Mouse (Mus musculus) intestine, postnatal 0 days (tissue): ENCODE results near the gene Socs7. TPM values are rescaled to one million over a fixed set of nuclear protein-coding genes. Genes with fewer than 3 reads are reported as not detected.

Experiments used
- ATAC-seq: fragments of 200-750 bp; cut with Nextera tagmentation; 2 replicates; pipeline ENCODE4 v1.8.0; 2017; ENCODE audit warnings: mild to moderate bottlenecking, moderate TSS enrichment, moderate library complexity
- H3K27ac ChIP-seq: fragments of 300-500 bp; sonication (generic); 2 replicates; pipeline ENCODE4 v1.5.1; 2014; ENCODE audit warnings: mild to moderate bottlenecking, low read depth, low read length, moderate library complexity
- H3K27me3 ChIP-seq: fragments of 300-500 bp; sonication (generic); replicated peaks from 2 replicates; pipeline ENCODE4 v1.6.1; 2014; ENCODE audit warnings: low read length, mixed read lengths; ENCODE audit not compliant: control insufficient read depth, insufficient read depth
- H3K36me3 ChIP-seq: fragments of 300-500 bp; sonication (generic); 2 replicates; pipeline ENCODE4 v1.6.1; 2014; ENCODE audit warnings: mild to moderate bottlenecking, moderate library complexity; ENCODE audit not compliant: control insufficient read depth, insufficient read depth
- H3K4me1 ChIP-seq: fragments of 300-500 bp; sonication (generic); replicated peaks from 2 replicates; pipeline ENCODE4 v1.6.1; 2014; ENCODE audit warnings: antibody characterized with exemption, low read length, mixed read lengths; ENCODE audit not compliant: control insufficient read depth, insufficient read depth
- H3K4me2 ChIP-seq: fragments of 300-500 bp; sonication (generic); replicated peaks from 2 replicates; pipeline ENCODE4 v1.6.1; 2014; ENCODE audit warnings: low read depth, mild to moderate bottlenecking, moderate library complexity
- H3K4me3 ChIP-seq: fragments of 300-500 bp; sonication (generic); 2 replicates; pipeline ENCODE4 v1.5.1; 2014; ENCODE audit warnings: low read depth, low read length
- H3K9ac ChIP-seq: fragments of 300-500 bp; sonication (generic); 2 replicates; pipeline ENCODE4 v1.6.1; 2014; ENCODE audit warnings: mild to moderate bottlenecking, low read depth, low read length
- H3K9me3 ChIP-seq: fragments of 300-500 bp; sonication (generic); 2 replicates; pipeline ENCODE4 v1.6.1; 2016; ENCODE audit warnings: mixed run types; ENCODE audit not compliant: control insufficient read depth
- CTCF ChIP-seq: sonication (generic); IDR thresholded peaks from 2 replicates; pipeline ENCODE4 v1.5.1; 2016; ENCODE audit warnings: low read depth, mild to moderate bottlenecking, control low read depth, antibody characterized with exemption, moderate library complexity
- WGBS: fragments of 180-500 bp; shearing (Covaris S2); extraction: QIAGEN DNeasy Blood & Tissue Kit; methylation state at CpG from one replicate; pipeline ENCODE4 v1.1.7; 2014; 5-methylcytosine and 5-hydroxymethylcytosine counted together
- polyA plus RNA-seq: library from polyadenylated mRNA; unstranded; fragments of >200 nt; fragmentation: Nextera tagmentation; extraction: Ambion mirVana; gene quantifications from 2 replicates; pipeline ENCODE4 v1.2.1, GENCODE M21; 2015

Gene Socs7
- polyA plus RNA-seq, 1 experiment from 2014 or later: 2.5 TPM

GRCm38 (mm10) chr11:97415330-97415711 is 53.0 kb downstream of the Socs7 start, which contains the start of gene Arhgap23:
Gene Arhgap23 (plus strand): TSS chr11:97415533.
- Histone ChIP-seq H3K36me3 (no peaks in the 10 kb centered on the region), H3K4me2 (peak within 1 kb of the TSS; percentile 93), H3K9ac (peak within 1 kb of the TSS; percentile 79), H3K27ac (peak within 1 kb of the TSS; percentile 58), H3K9me3 (no peaks in the 10 kb centered on the region), H3K27me3 (no peaks in the 10 kb centered on the region), H3K4me3 (peak within 1 kb of the TSS; percentile 81), H3K4me1 (no peaks in the 10 kb centered on the region; the same call in 1 of the 2 replicates)
- TF ChIP-seq CTCF: no peak
- ATAC-seq: peak; percentile 78
- WGBS: under 1% methylated on average over 29 of the region's 29 CpGs

GRCm38 (mm10) chr11:97415712-97416636 is 53.6 kb downstream of the Socs7 start:
- Histone ChIP-seq H3K9ac (peak overlapping the region; percentile 79), H3K4me1 (no peaks in the 10 kb centered on the region; the same call in 1 of the 2 replicates), H3K27ac (peak overlapping the region; percentile 58), H3K27me3 (no peaks in the 10 kb centered on the region), H3K9me3 (no peaks in the 10 kb centered on the region), H3K36me3 (no peaks in the 10 kb centered on the region), H3K4me3 (peak overlapping the region; percentile 81), H3K4me2 (peak overlapping the region; percentile 93)
- ATAC-seq: peak; percentile 50
- 3% methylated on average over 44 of the region's 49 CpGs for WGBS
- 0 out of 2 replicates have a peak, but pooled peaks have one; percentile 11 for TF ChIP-seq CTCF

DNA sequence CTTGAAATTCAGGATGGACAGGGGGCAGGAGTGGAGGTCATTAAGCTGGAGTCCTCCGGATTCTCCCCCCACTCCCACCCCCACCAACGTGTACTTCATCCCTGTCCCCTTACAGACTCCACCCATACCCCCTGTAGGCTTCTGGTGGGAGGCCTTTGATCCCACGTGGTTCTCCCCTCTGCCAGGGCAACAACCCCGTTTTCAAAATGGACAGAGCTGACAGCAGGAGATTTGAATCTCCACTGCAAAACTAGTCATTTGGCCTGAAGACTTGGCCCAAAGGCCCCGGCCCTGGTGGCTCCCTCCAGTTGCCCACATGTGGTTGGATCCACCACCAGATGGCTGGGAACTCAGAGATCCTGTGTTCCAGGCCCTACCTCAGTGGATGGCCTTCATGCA is 54.3 kb downstream of the Socs7 start:
- Histone ChIP-seq H3K36me3 (no peaks in the 10 kb centered on the region), H3K4me2 (peak overlapping the region; percentile 93), H3K27me3 (no peaks in the 10 kb centered on the region), H3K4me3 (no peak overlapping the region), H3K9ac (no peak overlapping the region), H3K27ac (no peak overlapping the region), H3K4me1 (no peaks in the 10 kb centered on the region; the same call in 1 of the 2 replicates), H3K9me3 (no peaks in the 10 kb centered on the region)
- no peak for TF ChIP-seq CTCF
- WGBS: 21% methylated on average over 5 of the region's 5 CpGs
- ATAC-seq: no peak

- H3K4me3 ChIP-seq: no peak overlapping the region
- H3K4me2 ChIP-seq: no peak overlapping the region
- no peaks in the 10 kb centered on the region for H3K36me3 ChIP-seq
- H3K9ac ChIP-seq: no peak overlapping the region
- ATAC-seq: no peak
- H3K27me3 ChIP-seq: no peaks in the 10 kb centered on the region
- H3K4me1 ChIP-seq: no peaks in the 10 kb centered on the region; the same call in 1 of the 2 replicates
- no peak overlapping the region for H3K27ac ChIP-seq
- 81% methylated on average over 14 of the region's 14 CpGs for WGBS
- no peaks in the 10 kb centered on the region for H3K9me3 ChIP-seq
- no peak for TF ChIP-seq CTCF
Observed at GRCm38 (mm10) chr11:97418834-97419539, 56.6 kb downstream of the Socs7 start.

GRCm38 (mm10) chr11:97419540-97419900 is 57.2 kb downstream of the Socs7 start:
- Histone ChIP-seq H3K27ac (no peak overlapping the region), H3K4me1 (no peaks in the 10 kb centered on the region; the same call in 1 of the 2 replicates), H3K4me2 (no peak overlapping the region), H3K4me3 (no peak overlapping the region), H3K36me3 (no peaks in the 10 kb centered on the region), H3K9ac (no peak overlapping the region), H3K9me3 (no peaks in the 10 kb centered on the region), H3K27me3 (no peaks in the 10 kb centered on the region)
- no peak for ATAC-seq
- TF ChIP-seq CTCF: no peak
- WGBS: 60% methylated on average over 5 of the region's 5 CpGs

DNA sequence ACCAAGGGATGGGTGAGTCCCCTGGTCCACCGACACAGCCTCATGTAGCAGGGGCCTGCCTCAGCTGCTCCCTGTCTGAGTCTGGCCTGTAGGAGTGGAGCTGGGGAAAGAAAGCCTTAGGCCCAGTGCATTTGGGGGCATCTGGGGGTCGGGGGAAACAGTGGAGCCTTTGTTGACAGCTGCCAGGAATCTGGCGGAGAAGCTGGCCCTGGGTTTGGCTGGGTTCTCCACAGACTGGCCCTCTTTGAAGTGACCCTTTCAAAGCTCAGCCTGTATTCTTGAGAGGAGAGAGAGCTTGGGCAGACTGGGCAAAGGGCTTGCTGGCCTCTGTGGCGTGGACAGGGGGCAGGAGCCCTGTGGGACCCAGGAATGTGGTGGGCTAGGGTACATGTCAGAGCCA is 60.2 kb downstream of the Socs7 start:
- Histone ChIP-seq H3K9me3 (no peaks in the 10 kb centered on the region), H3K9ac (no peak overlapping the region), H3K4me1 (no peaks in the 10 kb centered on the region), H3K4me2 (no peak overlapping the region), H3K27me3 (no peaks in the 10 kb centered on the region), H3K36me3 (no peaks in the 10 kb centered on the region), H3K4me3 (no peak overlapping the region), H3K27ac (no peak overlapping the region)
- ATAC-seq: no peak
- WGBS: 66% methylated on average over 4 of the region's 4 CpGs
- TF ChIP-seq CTCF: no peak
